Mouse (Mus musculus) ES-E14 (cell line): ENCODE results near the gene Oxct1.

Experiments
- CHD2 ChIP-seq: IDR thresholded peaks from 2 replicates; pipeline ENCODE4 v1.6.1; 2014; ENCODE audit warnings: mild to moderate bottlenecking, low read depth, low read length, inconsistent platforms
- HCFC1 ChIP-seq: IDR thresholded peaks from 2 replicates; pipeline ENCODE4 v1.6.1; 2012; ENCODE audit warnings: low read length, inconsistent platforms, borderline replicate concordance; ENCODE audit not compliant: insufficient read depth
- MAFK ChIP-seq: IDR thresholded peaks from 2 replicates; pipeline ENCODE4 v1.6.1; 2014; ENCODE audit warnings: mild to moderate bottlenecking, low read depth, low read length, inconsistent platforms; ENCODE audit not compliant: insufficient read depth
- ZC3H11A ChIP-seq: IDR thresholded peaks from 2 replicates; pipeline ENCODE4 v1.6.1; 2012; ENCODE audit warnings: low read depth, mild to moderate bottlenecking, inconsistent platforms, low read length, borderline replicate concordance
- ZNF384 ChIP-seq: IDR thresholded peaks from 2 replicates; pipeline ENCODE4 v1.6.1; 2012; ENCODE audit warnings: low read depth, low read length, inconsistent platforms

DNA sequence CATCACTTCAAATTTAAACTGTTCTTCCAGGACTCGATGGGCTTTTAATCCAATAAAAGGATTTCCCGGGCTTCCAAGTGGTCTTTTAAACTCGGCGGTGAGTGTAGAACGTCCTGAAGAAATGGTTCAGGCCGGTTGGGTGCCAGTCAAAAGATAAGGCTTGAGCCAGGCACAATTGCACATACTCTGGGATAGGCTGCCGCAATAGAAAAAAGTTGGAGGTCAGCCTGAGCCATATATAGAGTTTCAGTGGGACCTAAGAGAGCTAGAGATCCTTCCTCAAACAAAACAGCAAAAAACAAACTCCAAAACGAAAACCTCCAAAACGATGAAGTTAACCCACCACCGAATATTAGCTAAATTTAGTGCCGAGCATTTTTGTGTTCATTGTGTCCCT, 677 bp upstream of the Oxct1 start:
- TF ChIP-seq ZC3H11A: no peak
- no peak for TF ChIP-seq HCFC1
- no peak for TF ChIP-seq CHD2
- no peak for TF ChIP-seq ZNF384
- TF ChIP-seq MAFK: no peak
